Mouse (Mus musculus) midbrain, embryonic 13.5 days (tissue): ENCODE results near the gene Gm10309. TPM values are rescaled to one million over a fixed set of nuclear protein-coding genes. Genes with fewer than 3 reads are reported as not detected.

ENCODE experiments used
- ATAC-seq: fragments of 200-750 bp; cut with Nextera tagmentation; 2 replicates; pipeline ENCODE4 v1.8.0; 2017; ENCODE audit warnings: mild to moderate bottlenecking, moderate TSS enrichment, moderate library complexity
- H3K27ac ChIP-seq: fragments of 300-500 bp; sonication (generic); 2 replicates; pipeline ENCODE4 v1.5.1; 2015; ENCODE audit warnings: inconsistent platforms, mild to moderate bottlenecking, moderate library complexity
- H3K27me3 ChIP-seq: fragments of 300-500 bp; sonication (generic); 2 replicates; pipeline ENCODE4 v1.6.1; 2015; ENCODE audit warnings: mild to moderate bottlenecking, inconsistent platforms
- H3K36me3 ChIP-seq: fragments of 300-500 bp; sonication (generic); 2 replicates; pipeline ENCODE4 v1.6.1; 2015; ENCODE audit warnings: mild to moderate bottlenecking, inconsistent platforms
- H3K4me1 ChIP-seq: fragments of 300-500 bp; sonication (generic); replicated peaks from 2 replicates; pipeline ENCODE4 v1.6.1; 2015; ENCODE audit warnings: inconsistent platforms
- H3K4me2 ChIP-seq: fragments of 300-500 bp; sonication (generic); replicated peaks from 2 replicates; pipeline ENCODE4 v1.6.1; 2015; ENCODE audit warnings: moderate library complexity, mild to moderate bottlenecking, inconsistent platforms
- H3K4me3 ChIP-seq: fragments of 300-500 bp; sonication (generic); replicated peaks from 2 replicates; pipeline ENCODE4 v1.5.1; 2015; ENCODE audit warnings: mild to moderate bottlenecking, inconsistent platforms
- H3K9ac ChIP-seq: fragments of 300-500 bp; sonication (generic); replicated peaks from 2 replicates; pipeline ENCODE4 v1.6.1; 2015; ENCODE audit warnings: mild to moderate bottlenecking, inconsistent platforms
- H3K9me3 ChIP-seq: fragments of 300-500 bp; sonication (generic); 2 replicates; pipeline ENCODE4 v1.6.1; 2016; ENCODE audit warnings: mild to moderate bottlenecking, inconsistent platforms
- WGBS: fragments of 180-500 bp; shearing (Covaris S2); methylation state at CpG from one replicate; pipeline ENCODE4 v1.1.7; 2015; 5-methylcytosine and 5-hydroxymethylcytosine counted together
- polyA plus RNA-seq: library from polyadenylated mRNA; unstranded; fragments of >200 nt; fragmentation: Nextera tagmentation; extraction: Ambion mirVana; gene quantifications from 2 replicates; pipeline ENCODE4 v1.2.1, GENCODE M21; 2015

The Gm10309 gene
- polyA plus RNA-seq, 1 experiment from 2014 or later = 0.38 TPM

- H3K4me1 ChIP-seq = peaks cover 6% of the 10 kb centered on the region; the same call in 1 of the 2 replicates
- H3K4me3 ChIP-seq = no peak overlapping the region
- H3K4me2 ChIP-seq = no peak overlapping the region
- no peak overlapping the region for H3K9ac ChIP-seq
- 92% methylated on average over 10 of the region's 10 CpGs for WGBS
- ATAC-seq = no peak
- no peaks in the 10 kb centered on the region for H3K36me3 ChIP-seq
- no peaks in the 10 kb centered on the region for H3K9me3 ChIP-seq
- H3K27ac ChIP-seq = no peak overlapping the region
- no peaks in the 10 kb centered on the region for H3K27me3 ChIP-seq
These were observed 24.0 kb upstream of the Gm10309 start for GRCm38 (mm10) chr17:86529003-86529402.

DNA sequence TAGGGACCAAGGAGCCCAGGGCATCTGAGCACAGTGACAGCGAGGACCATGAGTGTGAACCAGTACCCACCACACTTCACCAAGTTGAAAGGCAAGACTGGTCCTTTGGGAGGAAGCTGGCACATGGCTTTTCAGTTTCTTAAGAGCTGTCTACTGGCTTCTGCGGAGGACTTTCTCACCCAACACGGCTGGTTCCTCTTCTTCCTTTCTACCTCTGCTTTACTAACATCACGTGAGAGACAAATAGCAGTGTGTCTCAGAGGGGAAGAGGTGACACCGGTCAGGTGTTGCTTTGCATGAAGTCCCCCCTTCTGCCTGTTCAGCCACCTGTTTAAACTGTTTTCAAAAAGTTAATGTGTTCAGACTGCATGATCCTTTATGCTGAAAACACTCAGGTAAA is 22.3 kb upstream of the Gm10309 start:
- WGBS = 92% methylated on average over 5 of the region's 5 CpGs
- no peak overlapping the region for H3K4me3 ChIP-seq
- H3K27me3 ChIP-seq = no peaks in the 10 kb centered on the region
- no peak for ATAC-seq
- no peaks in the 10 kb centered on the region for H3K4me1 ChIP-seq
- no peak overlapping the region for H3K4me2 ChIP-seq
- no peaks in the 10 kb centered on the region for H3K36me3 ChIP-seq
- H3K27ac ChIP-seq = no peak overlapping the region
- no peaks in the 10 kb centered on the region for H3K9me3 ChIP-seq
- H3K9ac ChIP-seq = no peak overlapping the region

- Histone ChIP-seq H3K4me2 (no peak overlapping the region), H3K4me1 (no peaks in the 10 kb centered on the region), H3K4me3 (no peak overlapping the region), H3K36me3 (no peaks in the 10 kb centered on the region), H3K27ac (no peak overlapping the region), H3K9ac (no peak overlapping the region), H3K9me3 (no peaks in the 10 kb centered on the region), H3K27me3 (no peaks in the 10 kb centered on the region)
- WGBS = 88% methylated on average over 7 of the region's 7 CpGs
- ATAC-seq = no peak
These were observed 21.0 kb upstream of the Gm10309 start for GRCm38 (mm10) chr17:86526016-86526415.

GRCm38 (mm10) chr17:86525075-86525474 is 20.0 kb upstream of the Gm10309 start:
- H3K4me3 ChIP-seq = no peak overlapping the region
- no peak overlapping the region for H3K4me2 ChIP-seq
- ATAC-seq = no peak
- H3K27me3 ChIP-seq = no peaks in the 10 kb centered on the region
- no peaks in the 10 kb centered on the region for H3K9me3 ChIP-seq
- H3K27ac ChIP-seq = no peak overlapping the region
- no peaks in the 10 kb centered on the region for H3K4me1 ChIP-seq
- no peaks in the 10 kb centered on the region for H3K36me3 ChIP-seq
- WGBS = 89% methylated on average over 2 of the region's 2 CpGs
- no peak overlapping the region for H3K9ac ChIP-seq

DNA sequence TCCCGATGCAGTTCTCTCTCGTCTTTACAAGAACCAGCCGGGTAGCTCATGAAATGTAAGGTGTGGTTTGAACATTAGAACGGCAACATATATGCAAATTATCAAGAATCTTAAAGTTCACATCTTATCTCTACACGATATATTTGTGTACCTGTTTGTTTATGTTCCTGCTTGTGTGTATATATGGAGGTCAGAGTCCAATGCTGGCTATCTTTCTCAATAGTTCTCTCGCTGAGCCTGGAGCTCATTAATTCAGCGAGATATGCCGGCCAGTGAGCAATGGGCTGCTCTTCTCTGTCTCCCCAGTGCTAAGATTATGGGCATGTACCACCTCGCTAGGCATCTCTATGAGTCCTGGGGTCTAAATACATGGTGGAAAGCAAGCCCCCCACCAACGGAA is 18.8 kb upstream of the Gm10309 start:
- ATAC-seq = no peak
- no peak overlapping the region for H3K4me2 ChIP-seq
- no peaks in the 10 kb centered on the region for H3K36me3 ChIP-seq
- no peak overlapping the region for H3K4me3 ChIP-seq
- WGBS = 94% methylated on average over 10 of the region's 10 CpGs
- H3K4me1 ChIP-seq = no peaks in the 10 kb centered on the region
- H3K9ac ChIP-seq = no peak overlapping the region
- no peaks in the 10 kb centered on the region for H3K9me3 ChIP-seq
- no peaks in the 10 kb centered on the region for H3K27me3 ChIP-seq
- H3K27ac ChIP-seq = no peak overlapping the region

DNA sequence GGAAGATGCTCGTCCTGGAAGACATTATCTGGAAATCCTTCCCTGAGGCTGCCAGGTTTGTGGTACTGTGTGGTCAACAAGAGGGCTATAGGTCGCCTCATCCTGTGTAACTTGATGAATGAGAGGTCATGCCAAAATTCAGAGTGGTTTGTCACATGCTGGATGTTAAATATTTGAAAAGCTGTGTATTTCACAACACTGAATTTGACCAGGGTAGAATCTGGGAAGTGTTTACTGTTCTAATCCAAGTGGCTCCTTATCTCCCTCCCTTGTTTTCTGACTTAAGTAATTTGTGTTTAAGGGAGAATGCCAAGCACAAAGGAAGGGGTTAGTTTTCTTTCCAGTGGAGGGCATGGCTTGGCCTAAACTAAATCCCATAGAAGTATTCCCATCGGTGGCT is 18.3 kb upstream of the Gm10309 start:
- Histone ChIP-seq H3K27ac (no peak overlapping the region), H3K4me3 (no peak overlapping the region), H3K4me1 (no peaks in the 10 kb centered on the region), H3K36me3 (no peaks in the 10 kb centered on the region), H3K9ac (no peak overlapping the region), H3K4me2 (no peak overlapping the region), H3K27me3 (no peaks in the 10 kb centered on the region), H3K9me3 (no peaks in the 10 kb centered on the region)
- 76% methylated on average over 3 of the region's 3 CpGs for WGBS
- no peak for ATAC-seq

GRCm38 (mm10) chr17:86522649-86523048 is 17.6 kb upstream of the Gm10309 start:
- no peak overlapping the region for H3K4me3 ChIP-seq
- WGBS = 93% methylated on average over 5 of the region's 5 CpGs
- H3K27ac ChIP-seq = no peak overlapping the region
- H3K4me2 ChIP-seq = no peak overlapping the region
- no peaks in the 10 kb centered on the region for H3K9me3 ChIP-seq
- H3K4me1 ChIP-seq = no peaks in the 10 kb centered on the region
- H3K9ac ChIP-seq = no peak overlapping the region
- no peak for ATAC-seq
- H3K36me3 ChIP-seq = no peaks in the 10 kb centered on the region
- no peaks in the 10 kb centered on the region for H3K27me3 ChIP-seq

- no peak overlapping the region for H3K4me2 ChIP-seq
- 87% methylated on average over 11 of the region's 11 CpGs for WGBS
- H3K36me3 ChIP-seq = no peaks in the 10 kb centered on the region
- no peaks in the 10 kb centered on the region for H3K4me1 ChIP-seq
- no peak for ATAC-seq
- no peaks in the 10 kb centered on the region for H3K9me3 ChIP-seq
- no peak overlapping the region for H3K4me3 ChIP-seq
- H3K27me3 ChIP-seq = no peaks in the 10 kb centered on the region
- H3K9ac ChIP-seq = no peak overlapping the region
- no peak overlapping the region for H3K27ac ChIP-seq
These were observed 16.2 kb upstream of the Gm10309 start for GRCm38 (mm10) chr17:86521252-86521651.

DNA sequence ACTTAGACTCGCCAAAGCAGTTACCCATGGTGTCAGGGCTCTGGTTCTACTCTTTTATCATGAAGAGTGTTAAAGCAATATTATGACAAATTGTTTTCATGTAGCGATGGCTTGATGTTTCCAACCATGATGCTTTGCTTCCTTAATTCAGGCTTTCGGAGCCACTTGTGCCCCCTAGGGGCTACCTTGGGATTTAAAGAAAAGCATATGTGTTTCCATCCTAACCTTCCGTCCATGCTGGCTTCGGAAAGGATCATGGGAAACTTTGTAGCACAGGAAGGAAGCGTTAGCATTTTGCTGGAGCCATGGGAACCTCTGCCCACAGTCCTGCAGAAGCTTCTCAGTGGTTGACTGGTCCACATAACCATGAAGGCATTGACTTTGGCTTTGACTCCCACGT is 13.6 kb upstream of the Gm10309 start:
- Histone ChIP-seq H3K4me3 (no peak overlapping the region), H3K4me2 (no peak overlapping the region), H3K9ac (no peak overlapping the region), H3K9me3 (no peaks in the 10 kb centered on the region), H3K4me1 (no peaks in the 10 kb centered on the region), H3K27me3 (no peaks in the 10 kb centered on the region), H3K36me3 (no peaks in the 10 kb centered on the region), H3K27ac (no peak overlapping the region)
- 89% methylated on average over 7 of the region's 7 CpGs for WGBS
- ATAC-seq = no peak

DNA sequence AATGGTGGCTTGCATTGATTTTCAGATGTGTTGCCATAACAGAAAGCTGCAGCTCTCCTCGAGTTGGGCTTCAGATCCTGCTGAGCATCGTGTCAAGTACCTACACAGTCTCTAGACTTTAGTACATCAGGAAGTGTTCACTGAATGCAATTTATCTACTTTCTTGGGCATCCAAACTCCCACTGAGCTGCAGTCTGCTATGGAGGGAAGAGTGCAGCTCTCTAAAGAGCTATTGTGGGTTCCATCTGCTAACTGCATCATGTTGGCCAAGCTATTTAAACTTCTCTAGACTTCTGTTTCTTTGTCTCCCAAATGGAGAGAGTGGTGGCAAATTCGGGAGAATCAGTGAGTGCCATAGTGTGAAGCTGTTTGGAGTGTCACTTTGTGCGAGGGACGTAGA is 11.6 kb upstream of the Gm10309 start:
- H3K27me3 ChIP-seq = no peaks in the 10 kb centered on the region
- no peak for ATAC-seq

DNA sequence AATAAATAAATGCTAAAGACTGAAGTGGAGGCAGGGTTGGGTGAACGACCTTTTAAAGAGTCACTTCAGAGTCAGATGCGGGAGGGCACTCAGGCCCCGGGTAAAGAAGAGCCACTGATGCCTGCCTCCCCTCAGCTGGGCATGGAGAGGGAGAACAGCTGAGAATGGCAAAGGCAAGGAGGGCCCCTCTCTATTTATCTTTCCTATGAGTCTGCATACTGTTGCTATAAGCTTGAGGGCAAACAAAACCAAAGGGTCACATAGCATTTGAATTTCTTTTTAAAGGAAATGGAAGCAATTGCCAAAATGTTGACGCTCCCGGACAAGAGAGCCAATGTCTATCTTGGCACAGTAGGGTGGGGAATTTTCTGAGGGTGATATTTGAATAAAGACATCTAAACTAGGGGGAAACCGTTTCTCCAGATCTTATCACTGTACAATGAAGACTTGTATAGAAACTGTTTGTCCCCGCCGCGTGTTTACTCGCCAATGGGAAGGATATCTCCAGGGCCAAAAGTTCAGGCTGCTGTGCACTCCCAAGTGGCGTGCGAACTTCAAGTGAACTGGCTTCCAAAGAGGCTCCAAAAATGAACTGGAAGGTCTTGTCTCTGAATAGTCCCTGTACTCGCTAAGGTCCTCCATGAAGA is 10.1 kb upstream of the Gm10309 start:
- Histone ChIP-seq H3K36me3 (no peaks in the 10 kb centered on the region), H3K4me1 (no peaks in the 10 kb centered on the region), H3K27ac (no peak overlapping the region), H3K4me2 (no peak overlapping the region), H3K27me3 (no peaks in the 10 kb centered on the region), H3K9me3 (no peaks in the 10 kb centered on the region), H3K4me3 (no peak overlapping the region), H3K9ac (no peak overlapping the region)
- ATAC-seq = no peak
- 86% methylated on average over 13 of the region's 13 CpGs for WGBS

More for the DNA sequence above, 11.6 kb upstream of the Gm10309 start:
- Histone ChIP-seq H3K36me3 (no peaks in the 10 kb centered on the region), H3K9me3 (no peaks in the 10 kb centered on the region), H3K4me2 (no peak overlapping the region), H3K9ac (no peak overlapping the region), H3K4me3 (no peak overlapping the region), H3K4me1 (no peaks in the 10 kb centered on the region), H3K27ac (no peak overlapping the region)
- 91% methylated on average over 5 of the region's 5 CpGs for WGBS

- WGBS = 81% methylated on average over 5 of the region's 5 CpGs
- no peak for ATAC-seq
These were observed 4.8 kb upstream of the Gm10309 start for GRCm38 (mm10) chr17:86509871-86510270.

DNA sequence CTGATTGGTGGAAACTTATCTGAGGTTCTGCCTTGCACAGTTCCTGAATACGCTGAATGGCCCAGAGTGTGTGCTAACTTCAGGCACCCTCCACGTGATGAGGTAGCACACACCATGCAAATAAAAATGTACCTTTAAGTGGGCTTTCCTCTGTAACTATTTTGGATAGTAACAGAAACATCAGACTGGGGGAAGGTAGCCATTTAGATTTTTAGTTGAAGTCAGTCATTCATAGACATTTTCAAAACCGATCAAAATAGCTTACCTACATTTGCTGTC is 3.1 kb upstream of the Gm10309 start:
- H3K27ac ChIP-seq = no peak overlapping the region
- no peaks in the 10 kb centered on the region for H3K27me3 ChIP-seq
- 89% methylated on average over 3 of the region's 3 CpGs for WGBS
- H3K4me3 ChIP-seq = no peak overlapping the region
- H3K36me3 ChIP-seq = no peaks in the 10 kb centered on the region
- no peak for ATAC-seq
- H3K4me2 ChIP-seq = no peak overlapping the region
- H3K9me3 ChIP-seq = no peaks in the 10 kb centered on the region
- no peak overlapping the region for H3K9ac ChIP-seq
- peaks cover 8% of the 10 kb centered on the region; the same call in 1 of the 2 replicates for H3K4me1 ChIP-seq

More at GRCm38 (mm10) chr17:86509871-86510270, 4.8 kb upstream of the Gm10309 start:
- H3K4me3 ChIP-seq = no peak overlapping the region
- H3K27ac ChIP-seq = no peak overlapping the region
- H3K4me2 ChIP-seq = no peak overlapping the region
- H3K27me3 ChIP-seq = no peaks in the 10 kb centered on the region
- H3K9me3 ChIP-seq = no peaks in the 10 kb centered on the region
- no peaks in the 10 kb centered on the region for H3K36me3 ChIP-seq
- H3K9ac ChIP-seq = no peak overlapping the region
- peaks cover 8% of the 10 kb centered on the region; the same call in 1 of the 2 replicates for H3K4me1 ChIP-seq
